Mouse (Mus musculus): ENCODE results near the gene Hivep3.

DNA sequence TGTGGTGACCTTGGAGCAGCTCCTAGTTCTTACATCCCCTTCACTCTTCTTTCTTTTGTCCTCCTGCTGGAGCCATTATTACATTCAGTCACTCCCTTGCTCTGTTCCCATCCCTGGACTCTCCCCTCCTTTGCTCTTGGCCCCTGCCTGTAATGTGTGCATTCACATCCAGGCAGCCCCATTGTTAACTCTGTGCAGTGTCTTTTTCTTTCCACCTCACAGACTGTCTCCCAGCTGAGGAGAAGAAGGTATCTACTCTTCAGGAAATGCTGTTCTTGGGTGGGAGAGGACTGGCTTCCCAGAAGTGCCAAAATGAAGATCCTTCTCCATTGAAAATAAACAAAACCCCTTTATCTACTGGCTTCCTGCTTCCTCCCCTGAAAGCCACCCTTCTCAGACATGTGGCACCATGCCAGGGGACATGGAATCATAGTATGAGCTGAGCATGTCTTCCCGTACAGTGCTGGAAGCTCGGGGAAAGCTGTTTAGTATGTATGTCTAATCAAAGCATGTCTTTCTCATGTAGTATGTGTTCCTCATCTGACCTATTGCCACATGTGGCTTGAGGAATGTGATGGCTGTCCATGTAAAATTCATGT is 17.9 kb downstream of the Hivep3 start:
- TF ChIP-seq EP300 (optimal IDR thresholded peaks at IDR 0.05): no peak
- no peak for TF ChIP-seq CTCF (IDR thresholded peaks at IDR 0.05; ENCODE audit: low read depth)
